In genomic region chr13:54397069-54397468, GRCm38 (mm10) we compare ENCODE assay signal across 1 mouse cellular context.
TF ChIP-seq lines count a peak whose summit lies in the region.

No protein-coding gene starts in this region.

TF ChIP-seq in MEL, 35 proteins besides CTCF, POLR2A, EP300 and RAD21:
- TF ChIP-seq MEF2A (IDR thresholded peaks at IDR 0.05; ENCODE audit: extremely low read depth, insufficient replicate concordance, low read depth, low read length, poor library complexity, severe bottlenecking): no peak
- TF ChIP-seq CHD2 (IDR thresholded peaks at IDR 0.05; ENCODE audit: low read length): no peak
- TF ChIP-seq TCF12 (IDR thresholded peaks at IDR 0.05; ENCODE audit: low read depth, low read length): no peak
- TF ChIP-seq MXI1 (IDR thresholded peaks at IDR 0.05; ENCODE audit: low read depth, low read length): no peak
